Mouse (Mus musculus): ENCODE measurements at regions not wholly inside any gene's neighbourhood (a gene's known extent, or its start where the extent isn't known, plus 50 kb on each side); places are given as distances from the start of the nearest gene placed in this dataset.

DNA sequence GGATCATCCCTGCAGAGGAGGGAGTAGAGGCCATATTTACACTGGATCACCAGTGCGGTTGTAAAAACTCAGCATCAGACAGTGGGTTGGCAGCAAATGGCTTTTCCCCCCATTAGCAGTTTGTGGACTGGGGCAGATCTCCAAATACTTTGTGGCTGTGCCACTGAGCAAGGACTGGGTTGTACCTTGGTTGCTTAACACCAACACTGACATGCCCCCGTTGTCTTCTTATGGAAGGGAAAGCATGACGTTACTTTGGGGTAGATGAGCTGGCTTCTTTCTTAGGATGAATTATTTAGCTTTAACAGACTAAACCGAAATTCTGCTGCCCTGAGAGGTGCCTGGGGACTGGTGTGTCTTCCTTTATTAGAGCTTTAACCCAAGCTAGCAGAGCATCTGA, 365.0 kb downstream of the Setd4 start:
- TF ChIP-seq POLR2A (IDR thresholded peaks at IDR 0.05; ENCODE audit: control insufficient read depth, low read depth, low read length) (no peak), CTCF (IDR thresholded peaks at IDR 0.05; ENCODE audit: control insufficient read depth, insufficient read depth, insufficient replicate concordance, low read depth, low read length) (no peak)
